Mouse (Mus musculus) cerebellum, adult 2 months (tissue): ENCODE results near the gene Scnn1b. TPM values are rescaled to one million over a fixed set of nuclear protein-coding genes. Genes with fewer than 3 reads are reported as not detected.

Experiments used
- DNase-seq, 2 experiments: peaks; one replicate each; pipeline ENCODE4 v3.0.0; 2021
- H3K27ac ChIP-seq: fragments of 200-500 bp; 2 replicates; pipeline ENCODE4 v1.5.1; 2012; ENCODE audit warnings: low read length, control low read depth, inconsistent platforms; ENCODE audit not compliant: insufficient read depth
- H3K27me3 ChIP-seq: fragments of 200-500 bp; 2 replicates; pipeline ENCODE4 v1.6.1; 2012; ENCODE audit warnings: inconsistent platforms, mild to moderate bottlenecking, low read length, moderate library complexity; ENCODE audit not compliant: control insufficient read depth, insufficient read depth
- H3K4me1 ChIP-seq: fragments of 200-500 bp; 2 replicates; pipeline ENCODE4 v1.6.1; 2011; ENCODE audit warnings: low read length; ENCODE audit not compliant: control insufficient read depth, insufficient read depth
- H3K4me3 ChIP-seq: fragments of 200-500 bp; replicated peaks from 2 replicates; pipeline ENCODE3; 2011; ENCODE audit warnings: mild to moderate bottlenecking, low read depth, low read length, control low read depth; ENCODE audit not compliant: insufficient read depth
- CTCF ChIP-seq: fragments of 200-500 bp; IDR thresholded peaks from 2 replicates; pipeline ENCODE4 v1.5.1; 2011; ENCODE audit warnings: low read depth, mild to moderate bottlenecking, control low read depth, low read length, moderate library complexity, borderline replicate concordance; ENCODE audit not compliant: insufficient read depth
- POLR2A ChIP-seq: fragments of 200-500 bp; IDR thresholded peaks from 2 replicates; pipeline ENCODE4 v1.6.1; 2011; ENCODE audit warnings: low read length, control low read depth, borderline replicate concordance; ENCODE audit not compliant: insufficient read depth
- WGBS: fragments of 180-500 bp; shearing (Covaris S2); methylation state at CpG from one replicate; pipeline ENCODE4 v1.1.7; 2018; 5-methylcytosine and 5-hydroxymethylcytosine counted together
- polyA plus RNA-seq: library from polyadenylated mRNA; depleted of rRNA; stranded (reverse); fragments of >200 nt; gene quantifications from 2 replicates; pipeline ENCODE4 v1.2.3, GENCODE M21; 2012

The Scnn1b gene
- polyA plus RNA-seq, 1 experiment: 1.5 TPM

DNA sequence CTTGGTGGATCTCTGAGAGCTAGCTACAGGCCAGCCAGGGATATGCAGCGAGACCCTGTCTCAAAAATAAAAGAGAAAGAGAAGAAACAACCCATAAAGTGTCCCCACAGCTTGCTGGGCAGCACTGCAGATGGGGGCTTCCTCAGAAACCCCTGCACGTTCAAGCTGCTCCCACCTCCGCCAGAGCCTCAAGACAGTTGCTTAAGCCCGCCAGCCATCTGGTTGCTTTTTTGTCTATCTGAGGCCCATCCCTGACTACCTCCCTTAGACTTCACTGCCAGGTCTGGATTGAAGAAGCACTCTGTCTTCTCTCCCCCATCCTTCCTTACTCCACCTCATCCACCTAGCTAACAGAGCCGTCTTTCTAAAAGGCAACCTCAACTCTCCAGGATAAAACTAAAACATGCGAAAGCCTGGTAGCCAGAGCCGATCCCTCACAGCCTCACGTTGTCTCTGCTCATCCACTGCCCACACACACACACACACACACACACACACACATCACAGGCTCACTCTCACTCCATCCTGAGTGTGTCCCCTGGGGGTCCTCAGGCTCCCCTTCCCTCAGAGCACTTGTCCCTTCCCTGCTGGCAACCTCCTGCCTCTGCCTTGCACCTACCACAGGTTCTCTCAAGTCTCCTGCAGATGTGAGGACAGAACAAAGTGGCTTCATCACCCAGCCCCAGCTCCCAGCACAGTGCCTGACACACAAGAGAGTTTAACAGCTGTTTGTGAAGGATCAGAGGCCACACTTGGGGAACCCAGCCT, 73.5 kb downstream of the Scnn1b start:
- peaks cover 78% of the 10 kb centered on the region for H3K4me1 ChIP-seq
- peak in 1 of 2 experiments; percentile 37 for DNase-seq
- no peaks in the 10 kb centered on the region for H3K27me3 ChIP-seq
- no peak overlapping the region for H3K4me3 ChIP-seq
- peak overlapping the region; percentile 28 for H3K27ac ChIP-seq
- 74% methylated on average over 8 of the region's 8 CpGs for WGBS
- TF ChIP-seq CTCF (no peak), POLR2A (no peak)

- Histone ChIP-seq H3K4me3 (no peak overlapping the region), H3K27me3 (no peaks in the 10 kb centered on the region), H3K27ac (peak overlapping the region; percentile 71), H3K4me1 (peaks cover 71% of the 10 kb centered on the region)
- DNase-seq: peak in 1 of 2 experiments; percentile 48
- 44% methylated on average over 6 of the region's 6 CpGs for WGBS
- TF ChIP-seq CTCF (no peak), POLR2A (no peak)
Observed at GRCm38 (mm10) chr7:121939244-121939643, 74.4 kb downstream of the Scnn1b start.

DNA sequence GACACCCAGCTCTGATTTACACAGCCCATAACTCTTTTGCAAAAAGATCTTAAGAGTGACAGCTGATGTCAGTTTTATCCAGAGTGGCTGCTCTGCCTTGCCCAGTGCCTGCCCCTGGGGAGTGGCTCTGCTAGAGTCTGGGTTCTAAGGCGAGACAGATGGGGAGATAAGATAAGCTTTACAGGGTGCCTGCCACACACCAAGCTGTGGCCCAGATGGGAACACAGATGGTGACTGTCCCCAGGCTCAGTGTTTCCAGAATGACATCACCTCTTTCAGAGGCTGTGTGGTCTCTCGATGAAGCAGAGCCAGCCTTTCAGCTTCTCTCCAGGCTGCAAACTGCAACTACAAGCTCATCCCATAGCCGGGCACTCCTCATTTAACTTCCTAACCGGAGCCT, 74.9 kb downstream of the Scnn1b start:
- H3K27me3 ChIP-seq: no peaks in the 10 kb centered on the region
- DNase-seq: peak; percentile 90 to 93
- H3K27ac ChIP-seq: peak overlapping the region; percentile 71
- 7% methylated on average over 4 of the region's 4 CpGs for WGBS
- H3K4me1 ChIP-seq: peaks cover 67% of the 10 kb centered on the region
- 0 out of 2 replicates have a peak, but pooled peaks have one; percentile 4 for TF ChIP-seq CTCF
- 0 out of 2 replicates have a peak, but pooled peaks have one; percentile 17 for TF ChIP-seq POLR2A
- H3K4me3 ChIP-seq: no peak overlapping the region

DNA sequence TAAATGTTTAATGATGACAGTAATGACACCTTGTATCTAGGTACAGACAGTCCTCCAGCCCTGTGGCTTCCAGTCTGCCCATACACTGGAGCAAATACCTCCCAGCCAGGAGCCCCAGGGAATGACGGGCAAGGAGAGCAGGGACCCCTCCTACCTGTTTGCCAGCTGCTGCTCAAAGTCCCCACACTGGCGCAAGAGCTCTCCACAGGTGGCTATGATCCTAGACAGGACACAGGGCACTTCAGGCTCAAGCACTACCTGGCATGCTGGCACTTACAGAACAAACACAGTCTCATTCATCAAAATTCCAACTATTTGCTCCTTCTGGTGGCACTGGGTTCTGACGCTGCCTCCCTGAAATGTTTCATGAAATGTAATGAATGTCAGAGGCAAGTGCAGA, 76.2 kb downstream of the Scnn1b start:
- WGBS: 58% methylated on average over 3 of the region's 3 CpGs
- Histone ChIP-seq H3K4me1 (peaks cover 54% of the 10 kb centered on the region), H3K27ac (no peak overlapping the region), H3K4me3 (no peak overlapping the region), H3K27me3 (no peaks in the 10 kb centered on the region)
- TF ChIP-seq POLR2A (no peak), CTCF (no peak)
- DNase-seq: peak in 1 of 2 experiments; percentile 31

DNA sequence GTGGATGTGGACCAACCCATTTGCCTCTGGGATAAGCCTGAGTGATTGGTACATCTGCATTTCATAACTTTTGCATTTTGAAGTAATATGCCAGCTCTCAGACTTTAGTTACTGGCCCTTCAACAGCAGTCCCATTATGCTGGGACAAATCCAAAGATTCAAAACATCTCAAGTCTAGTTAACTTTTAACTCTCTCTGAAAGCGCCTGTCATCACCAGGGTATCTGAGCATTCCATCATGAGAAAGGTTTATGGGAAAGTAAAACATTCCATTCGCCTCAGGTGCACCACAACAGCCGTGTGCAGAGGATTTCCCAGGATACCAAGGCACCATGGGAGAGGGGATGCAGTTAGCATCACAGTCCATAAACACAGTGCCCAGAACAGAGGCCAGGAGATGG, 76.8 kb downstream of the Scnn1b start:
- Histone ChIP-seq H3K27ac (no peak overlapping the region), H3K4me3 (no peak overlapping the region), H3K4me1 (peaks cover 51% of the 10 kb centered on the region), H3K27me3 (no peaks in the 10 kb centered on the region)
- no peak for DNase-seq
- TF ChIP-seq CTCF (no peak), POLR2A (no peak)
- WGBS: 98% methylated on average over 3 of the region's 3 CpGs

DNA sequence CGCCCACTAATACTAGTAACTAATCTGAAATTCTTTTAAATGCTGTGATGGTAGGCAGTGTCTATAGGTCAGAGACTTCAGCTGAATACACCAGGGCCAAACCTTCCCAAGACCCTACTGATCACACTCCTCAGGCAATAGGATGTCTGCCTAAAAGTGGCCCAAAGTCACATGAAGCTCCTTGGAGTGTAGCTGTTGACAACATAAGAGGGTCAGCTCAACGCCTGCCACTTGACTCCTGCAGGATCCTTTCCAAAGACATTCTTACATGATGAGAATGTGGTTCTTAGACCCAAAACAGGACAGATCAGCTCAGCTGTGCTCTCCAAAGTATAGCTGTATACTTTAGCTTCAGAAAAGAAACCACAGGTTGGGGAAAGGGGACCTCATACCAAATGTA, 77.5 kb downstream of the Scnn1b start:
- TF ChIP-seq POLR2A: no peak
- TF ChIP-seq CTCF: no peak
- WGBS: 91% methylated on average over 2 of the region's 2 CpGs
- H3K4me1 ChIP-seq: peaks cover 46% of the 10 kb centered on the region
- no peak overlapping the region for H3K27ac ChIP-seq
- H3K4me3 ChIP-seq: no peak overlapping the region
- DNase-seq: no peak
- no peaks in the 10 kb centered on the region for H3K27me3 ChIP-seq

GRCm38 (mm10) chr7:121946196-121946595, 81.4 kb downstream of the Scnn1b start:
- 20% methylated on average over 5 of the region's 5 CpGs for WGBS
- Histone ChIP-seq H3K27ac (no peak overlapping the region), H3K27me3 (no peaks in the 10 kb centered on the region), H3K4me1 (peaks cover 8% of the 10 kb centered on the region; the same call in 1 of the 2 replicates), H3K4me3 (no peak overlapping the region)
- DNase-seq: peak; percentile 61 to 72
- TF ChIP-seq POLR2A: no peak
- no peak for TF ChIP-seq CTCF

GRCm38 (mm10) chr7:121947513-121947912, 82.7 kb downstream of the Scnn1b start:
- peaks cover 4% of the 10 kb centered on the region; the same call in 1 of the 2 replicates for H3K4me1 ChIP-seq
- DNase-seq: peak in 1 of 2 experiments; percentile 9
- no peak overlapping the region for H3K4me3 ChIP-seq
- WGBS: 80% methylated on average over 4 of the region's 4 CpGs
- H3K27ac ChIP-seq: no peak overlapping the region
- no peak for TF ChIP-seq POLR2A
- no peak for TF ChIP-seq CTCF
- no peaks in the 10 kb centered on the region for H3K27me3 ChIP-seq
